Mouse (Mus musculus) ES-E14 (cell line): ENCODE results near the gene Jmjd6.

ENCODE experiments used
- CHD2 ChIP-seq: IDR thresholded peaks from 2 replicates; pipeline ENCODE4 v1.6.1; 2014; ENCODE audit warnings: mild to moderate bottlenecking, low read depth, low read length, inconsistent platforms
- HCFC1 ChIP-seq: IDR thresholded peaks from 2 replicates; pipeline ENCODE4 v1.6.1; 2012; ENCODE audit warnings: low read length, inconsistent platforms, borderline replicate concordance; ENCODE audit not compliant: insufficient read depth
- MAFK ChIP-seq: IDR thresholded peaks from 2 replicates; pipeline ENCODE4 v1.6.1; 2014; ENCODE audit warnings: mild to moderate bottlenecking, low read depth, low read length, inconsistent platforms; ENCODE audit not compliant: insufficient read depth
- ZC3H11A ChIP-seq: IDR thresholded peaks from 2 replicates; pipeline ENCODE4 v1.6.1; 2012; ENCODE audit warnings: low read depth, mild to moderate bottlenecking, inconsistent platforms, low read length, borderline replicate concordance
- ZNF384 ChIP-seq: IDR thresholded peaks from 2 replicates; pipeline ENCODE4 v1.6.1; 2012; ENCODE audit warnings: low read depth, low read length, inconsistent platforms

GRCm38 (mm10) chr11:116881440-116881839 lies 38.2 kb upstream of the Jmjd6 start:
- TF ChIP-seq ZC3H11A: no peak
- no peak for TF ChIP-seq MAFK
- TF ChIP-seq HCFC1: no peak
- TF ChIP-seq ZNF384: no peak
- TF ChIP-seq CHD2: no peak
